Mouse (Mus musculus): ENCODE data around the gene Qrich1. TPM values are rescaled to one million over a fixed set of nuclear protein-coding genes. Genes with fewer than 3 reads are reported as not detected.

The Qrich1 gene
- polyA plus RNA-seq, 1 experiment from 2014 or later, result 93.1 TPM

- no peak for DNase-seq (ENCODE audit: low read depth, low spot score)
- CTCF ChIA-PET, result no interaction called here
- in situ Hi-C loops (cut with MboI; ENCODE audit: low pct_unique_long_range_greater_than_20kb), result no loop called here
- H3K27me3 ChIP-seq, result no peaks in the 10 kb centered on the region
- peak; percentile 83 for ATAC-seq
- TF ChIP-seq CTCF (IDR thresholded peaks at IDR 0.05), result no peak
- POLR2A ChIA-PET, result interaction anchor here (0.6 to 0.8 kb wide), 2 partner anchors 10 to 427 kb away, joined by 3 to 9 read pairs; no protein-coding TSS in a partner anchor
These were observed 43.7 kb downstream of the Qrich1 start, which contains the start of gene Impdh2 for GRCm38 (mm10) chr9:108560227-108560841. Gene Impdh2 (plus strand): TSS chr9:108560286.

- ChIA-PET POLR2A (interaction anchor here (0.6 kb wide), 1 partner anchor 13 kb away, joined by 3 read pairs; no protein-coding TSS in a partner anchor), CTCF (no interaction called here)
- no peak for ATAC-seq
- no peak for DNase-seq (ENCODE audit: low read depth, low spot score)
- H3K27me3 ChIP-seq, result no peaks in the 10 kb centered on the region
- in situ Hi-C loops (cut with MboI; ENCODE audit: low pct_unique_long_range_greater_than_20kb), result no loop called here
- no peak for TF ChIP-seq CTCF (IDR thresholded peaks at IDR 0.05)
These were observed 47.1 kb downstream of the Qrich1 start for GRCm38 (mm10) chr9:108563671-108564070.

- TF ChIP-seq CTCF (IDR thresholded peaks at IDR 0.05), result no peak
- ChIA-PET CTCF (no interaction called here), POLR2A (interaction anchor here (0.6 kb wide), 1 partner anchor 12 kb away, joined by 3 read pairs; no protein-coding TSS in a partner anchor)
- no peaks in the 10 kb centered on the region for H3K27me3 ChIP-seq
- DNase-seq (ENCODE audit: low read depth, low spot score) (no peak), ATAC-seq (no peak)
- in situ Hi-C loops (cut with MboI; ENCODE audit: low pct_unique_long_range_greater_than_20kb), result no loop called here
These were observed 47.5 kb downstream of the Qrich1 start for GRCm38 (mm10) chr9:108564131-108564530.

DNA sequence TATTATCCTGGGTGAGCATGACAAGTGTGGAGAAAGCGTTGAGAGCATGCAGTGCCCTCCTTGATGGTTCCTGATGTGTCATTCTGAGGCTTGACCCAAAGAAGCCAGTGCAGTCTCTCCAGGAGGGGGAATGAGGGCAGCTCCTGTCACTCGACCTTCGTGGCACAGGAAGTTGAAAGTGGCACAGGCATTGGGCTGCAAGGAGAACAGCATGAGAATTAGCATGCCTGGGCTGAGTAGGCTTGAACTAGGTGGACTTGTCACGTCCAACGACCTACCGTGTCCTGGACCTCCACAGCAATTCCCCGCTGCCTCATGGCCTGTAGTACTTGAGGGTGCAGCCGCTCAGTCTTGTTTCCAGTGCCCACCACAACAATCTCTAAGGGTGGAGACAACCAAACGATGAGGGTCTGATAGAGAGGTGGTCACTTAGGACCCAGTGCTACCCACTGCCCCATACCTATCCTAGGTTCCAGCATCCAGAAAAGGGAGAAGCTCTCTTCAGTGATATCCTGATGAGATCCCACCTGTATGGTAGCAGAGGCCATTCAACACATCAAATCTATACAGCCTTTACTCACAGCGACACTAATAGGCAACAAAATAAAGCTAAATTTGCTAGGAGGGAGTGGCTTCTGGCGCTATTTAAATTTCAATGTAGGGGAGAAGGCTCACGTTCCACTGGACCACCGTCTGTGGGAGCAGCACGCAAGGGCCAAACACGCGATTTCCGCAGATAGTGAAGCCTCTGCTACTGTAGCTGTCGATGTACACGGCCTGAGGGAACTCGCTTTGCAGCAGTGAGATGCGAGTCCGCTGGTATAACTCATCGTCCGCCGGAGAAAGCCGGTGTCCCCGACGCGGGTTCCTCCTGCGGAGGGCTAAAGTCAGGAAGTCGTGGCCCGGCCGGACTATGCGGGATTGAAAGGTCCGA, 49.5 kb downstream of the Qrich1 start:
- no peaks in the 10 kb centered on the region for H3K27me3 ChIP-seq
- ChIA-PET CTCF (no interaction called here), POLR2A (no interaction called here)
- TF ChIP-seq CTCF (IDR thresholded peaks at IDR 0.05), result no peak
- no peak for DNase-seq (ENCODE audit: low read depth, low spot score)
- ATAC-seq, result peak; percentile 1
- in situ Hi-C loops (cut with MboI; ENCODE audit: low pct_unique_long_range_greater_than_20kb), result no loop called here

DNA sequence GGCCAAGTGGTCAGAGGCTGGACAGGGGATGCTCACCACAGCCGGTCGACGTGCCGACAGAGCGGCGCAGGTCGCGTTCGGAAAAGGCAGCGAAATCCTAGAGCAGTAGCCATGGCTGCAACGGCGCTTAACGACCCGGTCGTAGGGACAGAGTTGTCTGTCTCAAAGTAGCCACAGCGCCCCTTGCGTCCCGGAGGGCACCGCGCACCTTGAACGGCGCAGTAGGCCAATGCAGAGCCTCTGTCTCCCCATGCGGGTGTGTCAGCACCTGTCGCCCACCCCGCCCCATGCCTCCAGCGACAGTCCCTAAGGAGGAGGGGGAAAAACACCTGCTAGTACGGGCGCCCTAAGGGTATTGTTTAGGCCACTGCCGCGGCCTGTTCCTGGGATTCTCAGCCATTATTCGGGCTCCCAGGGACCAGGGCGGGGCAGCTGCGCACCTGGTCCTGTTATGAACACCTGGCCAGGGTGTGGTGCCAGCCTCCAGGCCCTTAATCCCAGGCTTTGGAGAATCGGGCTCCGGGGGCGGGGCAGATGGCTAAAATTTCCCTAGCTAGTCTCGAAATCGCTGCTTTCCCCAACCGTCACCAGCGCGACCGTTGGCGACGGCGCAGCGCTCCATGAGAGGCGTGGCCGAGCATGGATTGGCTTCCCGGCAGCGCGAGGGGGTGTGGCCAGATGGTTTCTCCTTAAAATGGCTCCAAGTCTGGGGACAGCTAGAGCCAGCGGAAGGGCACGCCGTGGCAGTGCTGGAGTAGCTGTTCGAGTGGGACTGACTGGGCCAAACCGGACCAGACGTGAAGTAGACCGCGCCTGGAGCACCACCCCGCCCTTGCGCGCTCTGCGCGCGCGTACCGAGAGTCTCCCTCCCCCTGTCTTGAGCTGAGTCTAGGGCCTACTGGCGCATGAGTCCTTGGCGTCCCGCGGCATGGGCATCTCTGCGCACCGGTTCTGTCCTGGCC, 50.5 kb downstream of the Qrich1 start, which contains the start of gene Ndufaf3:
Gene Ndufaf3 (minus strand): TSS at position 620 of the 962 bp plus-strand sequence.
- in situ Hi-C loops (cut with MboI; ENCODE audit: low pct_unique_long_range_greater_than_20kb), result no loop called here
- CTCF ChIA-PET, result interaction anchor here (1.0 to 1.3 kb wide), 2 partner anchors 13 to 43 kb away, joined by 3 to 4 read pairs; no protein-coding TSS in a partner anchor
- no peaks in the 10 kb centered on the region for H3K27me3 ChIP-seq
- DNase-seq (ENCODE audit: low read depth, low spot score) (no peak), ATAC-seq (peak; percentile 70)
- POLR2A ChIA-PET, result interaction anchor here (0.7 to 1.1 kb wide), 2 partner anchors 10 to 49 kb away, joined by 3 to 5 read pairs; no protein-coding TSS in a partner anchor
- no peak for TF ChIP-seq CTCF (IDR thresholded peaks at IDR 0.05)

- H3K27me3 ChIP-seq, result no peaks in the 10 kb centered on the region
- in situ Hi-C loops (cut with MboI; ENCODE audit: low pct_unique_long_range_greater_than_20kb), result no loop called here
- POLR2A ChIA-PET, result interaction anchor here (1.1 to 1.3 kb wide), 3 partner anchors 9 to 51 kb away, joined by 3 to 6 read pairs (median 5); partner anchors contain the start of gene Qrich1
- CTCF ChIA-PET, result interaction anchor here (1.0 to 1.3 kb wide), 2 partner anchors 14 to 44 kb away, joined by 3 to 4 read pairs; no protein-coding TSS in a partner anchor
- ATAC-seq (no peak), DNase-seq (ENCODE audit: low read depth, low spot score) (no peak)
- TF ChIP-seq CTCF (IDR thresholded peaks at IDR 0.05), result no peak
These were observed 51.4 kb downstream of the Qrich1 start for GRCm38 (mm10) chr9:108567931-108568419.

GRCm38 (mm10) chr9:108568511-108568921, 51.9 kb downstream of the Qrich1 start:
- POLR2A ChIA-PET, result interaction anchor here (1.3 kb wide), 2 partner anchors 9 to 51 kb away, joined by 3 to 6 read pairs; partner anchors contain the start of gene Qrich1
- no peaks in the 10 kb centered on the region for H3K27me3 ChIP-seq
- CTCF ChIA-PET, result no interaction called here
- no peak for ATAC-seq
- DNase-seq (ENCODE audit: low read depth, low spot score), result no peak
- no peak for TF ChIP-seq CTCF (IDR thresholded peaks at IDR 0.05)
- in situ Hi-C loops (cut with MboI; ENCODE audit: low pct_unique_long_range_greater_than_20kb), result no loop called here

GRCm38 (mm10) chr9:108569381-108570206, 53.0 kb downstream of the Qrich1 start, which contains the start of gene Dalrd3:
Gene Dalrd3 (plus strand): TSS chr9:108569886.
- ATAC-seq, result peak; percentile 38
- no peak for DNase-seq (ENCODE audit: low read depth, low spot score)
- TF ChIP-seq CTCF (IDR thresholded peaks at IDR 0.05), result no peak
- ChIA-PET POLR2A (interaction anchor here (1.3 kb wide), 1 partner anchor 8 kb away, joined by 3 read pairs; no protein-coding TSS in a partner anchor), CTCF (interaction anchor here (1.6 kb wide), 1 partner anchor 8 kb away, joined by 4 read pairs; no protein-coding TSS in a partner anchor)
- in situ Hi-C loops (cut with MboI; ENCODE audit: low pct_unique_long_range_greater_than_20kb), result no loop called here
- no peaks in the 10 kb centered on the region for H3K27me3 ChIP-seq
